Mouse (Mus musculus): ENCODE measurements around the gene Arhgef25.

The Arhgef25 gene

GRCm38 (mm10) chr10:127189651-127190381 lies at the start of gene Arhgef25:
Gene Arhgef25 (minus strand): TSS chr10:127190083.
- DNase-seq: no peak

- no peak for DNase-seq
Measured at GRCm38 (mm10) chr10:127238241-127238824, 48.5 kb upstream of the Arhgef25 start.

DNA sequence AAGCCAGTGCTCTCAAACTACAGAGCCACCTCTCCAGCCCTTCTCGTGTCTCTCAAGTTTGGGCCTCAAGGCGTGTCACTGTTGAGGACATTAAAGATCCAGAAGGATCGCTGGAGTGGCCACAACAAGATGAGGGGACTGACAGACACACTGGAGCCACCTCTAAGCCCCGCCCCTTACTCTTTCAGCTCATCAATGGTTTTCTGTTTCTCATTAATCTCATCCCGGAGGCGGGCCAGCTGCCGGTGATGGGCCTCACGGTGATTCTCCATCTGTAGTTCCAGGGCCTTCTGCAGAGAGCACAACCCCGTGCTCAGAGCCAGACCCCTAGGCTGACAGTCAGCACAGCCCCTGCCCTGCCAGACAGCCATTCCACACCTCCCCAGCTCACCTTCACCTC lies 46.7 kb upstream of the Arhgef25 start:
- no peak for DNase-seq

GRCm38 (mm10) chr10:127233141-127233540 lies 43.3 kb upstream of the Arhgef25 start:
- DNase-seq: no peak

DNA sequence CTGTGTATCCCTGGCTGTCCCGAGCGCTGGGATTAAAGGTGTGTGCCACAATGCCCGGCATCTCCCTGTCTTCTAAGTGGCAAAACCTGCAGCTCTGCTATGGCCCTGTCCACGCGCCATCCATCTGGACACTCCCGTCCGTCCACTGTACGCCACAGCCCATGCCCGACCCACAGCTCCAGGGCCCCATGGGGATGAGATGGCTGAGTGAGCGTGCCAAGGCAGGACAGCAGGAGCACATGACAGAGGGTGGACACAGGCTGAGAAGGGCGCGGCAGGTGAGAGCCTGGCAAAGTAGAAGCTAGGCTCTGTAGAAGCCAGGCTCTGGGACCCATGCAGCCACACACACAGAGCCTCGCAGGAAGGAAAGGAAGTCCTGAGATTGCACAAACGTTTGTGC lies 41.9 kb upstream of the Arhgef25 start:
- no peak for DNase-seq

GRCm38 (mm10) chr10:127230693-127231092 lies 40.8 kb upstream of the Arhgef25 start:
- DNase-seq: no peak

GRCm38 (mm10) chr10:127228897-127229296 lies 39.0 kb upstream of the Arhgef25 start:
- DNase-seq: no peak

DNA sequence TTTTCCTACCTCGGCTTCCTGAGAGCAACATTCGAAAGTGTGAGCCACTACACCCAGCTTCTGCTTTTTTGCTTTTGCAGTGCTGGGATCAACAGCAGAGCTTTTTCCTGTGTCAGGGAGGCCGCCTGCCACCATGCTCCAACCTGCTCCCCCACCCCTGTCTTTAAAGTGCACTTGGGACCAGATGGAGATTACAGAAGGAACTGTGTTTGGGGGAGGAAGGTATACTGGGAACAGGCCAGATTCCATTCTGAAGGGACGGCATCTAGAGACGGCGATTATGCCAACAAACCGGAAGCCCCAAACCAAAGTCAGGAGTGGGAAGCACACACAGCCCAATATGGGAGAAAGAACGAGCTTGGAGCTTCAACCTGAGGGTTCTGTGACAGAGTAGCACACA lies 37.3 kb upstream of the Arhgef25 start:
- DNase-seq: no peak

GRCm38 (mm10) chr10:127226318-127226895 lies 36.5 kb upstream of the Arhgef25 start:
- no peak for DNase-seq

DNA sequence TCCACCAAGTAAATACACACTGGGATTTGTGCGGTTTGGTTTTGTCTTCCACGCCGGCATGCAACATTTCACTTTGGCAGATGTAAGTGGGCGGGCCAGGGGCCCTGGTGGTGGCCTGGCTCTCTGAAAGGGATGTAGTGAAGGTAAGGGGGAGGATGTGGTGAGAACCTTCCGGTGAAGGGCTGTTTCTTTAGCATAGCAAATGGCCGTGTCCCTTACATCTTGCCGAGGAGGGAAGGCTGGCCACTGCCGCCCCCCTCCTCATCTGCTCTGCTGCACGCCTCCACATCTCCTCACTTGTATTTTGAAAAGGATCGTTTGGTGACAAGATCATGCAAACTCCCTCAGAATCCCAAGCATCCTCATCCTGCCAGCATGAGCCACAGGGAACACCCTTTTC lies 35.8 kb upstream of the Arhgef25 start:
- DNase-seq: no peak

DNA sequence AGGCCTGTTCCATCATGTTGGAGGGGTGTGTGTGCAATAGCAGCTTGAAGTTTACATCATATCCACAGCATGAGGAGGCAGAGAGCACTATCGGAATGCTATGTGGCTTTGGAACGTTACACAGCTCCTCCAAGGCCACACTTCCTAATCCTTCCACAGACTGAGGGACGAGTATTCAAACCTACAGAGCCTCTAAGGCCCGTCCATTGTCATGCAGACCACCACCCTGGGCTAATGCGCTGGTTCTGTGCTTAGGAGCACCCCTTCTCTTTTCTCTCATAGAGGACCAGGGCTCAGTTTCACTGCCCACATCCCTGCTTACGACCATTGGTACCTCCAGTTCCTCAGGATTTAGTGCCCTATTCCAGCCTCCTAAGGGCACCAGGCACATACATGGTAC lies 35.3 kb upstream of the Arhgef25 start:
- no peak for DNase-seq

GRCm38 (mm10) chr10:127218339-127218738 lies 28.5 kb upstream of the Arhgef25 start:
- DNase-seq: no peak

GRCm38 (mm10) chr10:127217177-127217576 lies 27.3 kb upstream of the Arhgef25 start:
- DNase-seq: no peak

GRCm38 (mm10) chr10:127216456-127216855 lies 26.6 kb upstream of the Arhgef25 start:
- DNase-seq: no peak

DNA sequence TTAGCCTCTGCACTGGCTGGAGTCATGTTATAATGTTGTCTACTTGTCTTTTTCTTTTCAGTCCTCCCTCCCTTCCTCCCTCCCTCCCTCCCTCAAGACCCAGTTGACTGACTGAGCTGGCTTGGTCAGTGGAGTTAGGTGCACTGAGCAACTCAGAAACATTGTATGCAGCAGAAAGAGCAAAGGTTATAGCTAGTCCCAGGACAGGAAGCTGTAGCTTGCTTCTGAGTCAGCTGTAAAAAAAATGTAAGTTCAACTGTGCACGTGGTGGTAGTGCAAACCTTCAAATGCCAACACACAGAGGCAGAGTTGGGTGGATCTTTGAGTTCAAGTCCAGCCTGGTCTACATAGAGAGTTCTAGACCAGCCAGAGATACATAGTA lies 24.5 kb upstream of the Arhgef25 start:
- DNase-seq: no peak

DNA sequence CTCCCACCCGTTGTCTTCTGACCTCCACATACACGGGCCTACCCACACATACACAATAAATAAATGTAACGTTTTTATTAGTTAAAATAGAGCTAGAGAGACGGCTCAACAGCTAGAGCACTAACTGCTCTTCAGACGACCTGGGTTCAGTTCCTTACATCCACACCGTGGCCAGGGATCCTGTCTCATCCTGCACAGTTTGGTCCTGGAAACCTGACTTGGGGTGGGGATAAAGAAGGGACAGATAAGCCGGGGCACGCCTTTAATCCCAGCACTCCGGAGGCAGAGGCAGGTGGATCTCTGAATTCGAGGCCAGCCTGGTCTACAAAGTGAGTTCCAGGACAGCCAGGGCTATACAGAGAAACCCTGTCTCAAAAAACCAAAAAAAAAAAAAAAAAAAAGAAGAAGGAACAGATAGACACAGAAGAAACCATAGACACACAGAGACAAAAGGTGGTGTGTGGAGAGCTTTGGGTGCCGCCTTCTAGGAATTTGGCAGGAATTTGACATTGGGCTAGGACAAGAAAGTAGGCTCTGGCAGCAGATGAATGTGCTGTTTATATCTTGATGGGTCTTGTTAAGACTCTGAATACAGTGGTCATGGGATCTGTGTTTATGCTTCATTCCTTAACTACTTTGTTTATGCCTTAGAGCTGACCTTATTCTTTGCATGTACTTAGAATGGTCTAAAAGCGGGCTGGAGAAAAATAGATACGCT lies 24.0 kb upstream of the Arhgef25 start:
- DNase-seq: no peak

DNA sequence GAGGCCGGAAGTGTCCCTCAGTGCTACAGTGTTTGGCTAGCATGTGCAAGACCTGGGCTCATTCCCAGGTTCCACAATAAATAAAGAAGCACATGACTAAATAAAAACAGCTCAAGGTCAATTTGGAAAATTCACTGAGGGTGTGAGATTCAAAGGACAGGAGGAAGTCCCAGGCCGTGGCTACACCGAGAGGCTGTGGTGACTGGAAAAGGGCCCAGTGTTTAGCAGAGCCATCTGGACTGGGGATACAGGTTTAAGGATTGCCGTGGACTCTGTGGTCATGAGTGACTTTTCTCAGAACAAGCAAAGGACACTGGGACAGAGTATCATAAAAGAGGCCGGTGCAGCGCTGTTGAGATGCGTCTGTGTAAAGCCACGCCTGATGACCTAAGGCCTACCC lies 23.4 kb upstream of the Arhgef25 start:
- no peak for DNase-seq

DNA sequence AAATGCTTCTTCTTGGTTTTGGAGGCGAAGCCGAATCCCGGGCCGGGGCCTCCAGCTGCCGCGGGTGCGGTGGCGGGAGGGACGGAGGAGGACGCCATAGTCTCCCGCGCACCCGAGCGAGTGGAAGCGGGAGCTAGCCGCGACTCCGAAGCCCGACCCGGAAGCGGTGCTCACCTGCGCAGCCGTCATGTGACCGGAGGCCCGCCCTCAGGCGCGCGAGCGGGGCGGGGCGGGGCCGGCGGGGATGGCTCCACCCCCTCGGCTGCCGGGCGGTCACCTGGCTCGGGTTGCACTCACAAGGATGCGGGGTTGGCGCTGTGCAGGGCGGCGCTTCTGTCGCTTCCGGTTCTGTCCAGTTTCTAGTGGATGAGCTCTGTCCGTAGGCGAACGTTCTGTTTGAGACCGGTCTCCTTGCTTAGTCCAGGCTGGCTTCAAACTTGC lies 21.6 kb upstream of the Arhgef25 start, which contains the start of gene Pip4k2c:
TSS of gene Pip4k2c (minus strand) at position 172 of the 441 bp plus-strand sequence.
- DNase-seq: peak; percentile 86

- DNase-seq: no peak
Measured at GRCm38 (mm10) chr10:127210961-127211405, 21.1 kb upstream of the Arhgef25 start.

DNA sequence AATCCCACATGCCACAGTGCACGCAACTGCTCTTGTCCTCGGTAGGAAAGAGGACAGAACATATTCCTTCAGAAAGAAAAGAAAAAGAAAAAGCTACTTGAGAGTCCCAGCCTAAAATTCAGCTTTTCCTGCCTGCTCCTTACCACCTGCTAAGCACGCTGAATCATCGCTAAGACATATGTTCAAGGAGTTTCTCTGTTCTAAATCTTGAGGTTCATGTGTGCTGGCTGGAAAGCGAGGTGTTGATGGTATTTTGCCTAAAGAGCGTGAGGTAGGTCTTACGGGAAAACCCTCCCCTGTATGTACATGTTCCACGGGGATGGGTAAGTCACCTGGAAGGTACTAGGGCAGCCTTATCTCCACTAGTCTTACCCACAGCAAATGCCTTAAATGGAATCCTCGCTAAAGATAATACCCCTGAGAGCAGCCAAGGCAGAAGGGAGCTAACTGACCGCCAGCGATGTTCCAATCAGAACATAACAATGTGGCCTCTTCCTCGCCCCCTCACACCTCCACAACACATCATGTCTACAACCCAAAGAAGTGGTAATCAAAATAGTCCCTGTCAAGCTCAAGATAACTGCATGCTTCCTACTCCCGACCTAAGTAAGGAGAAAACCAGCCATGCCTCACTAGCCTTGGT lies 20.2 kb upstream of the Arhgef25 start:
- DNase-seq: no peak

DNA sequence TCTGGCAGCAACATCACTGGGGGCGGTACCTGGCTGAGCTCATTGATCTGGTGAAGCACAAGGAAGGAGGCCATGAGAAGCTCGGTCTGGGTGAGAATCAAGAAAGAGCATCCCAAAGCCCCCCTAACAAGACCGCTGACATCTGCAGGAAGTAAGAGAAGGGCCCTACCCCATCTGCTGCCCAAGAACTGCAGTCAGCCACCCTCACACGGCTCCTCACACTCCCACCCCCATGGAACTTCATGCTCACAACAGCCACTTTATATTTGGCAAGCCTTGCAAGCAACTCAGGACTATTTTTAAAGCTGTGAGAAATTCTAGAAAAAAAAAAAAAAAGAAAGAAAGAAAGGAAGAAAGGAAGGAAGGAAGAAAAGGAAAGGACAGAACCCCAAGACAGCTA lies 19.0 kb upstream of the Arhgef25 start:
- DNase-seq: no peak

- no peak for DNase-seq
Measured at GRCm38 (mm10) chr10:127205373-127205772, 15.5 kb upstream of the Arhgef25 start.

GRCm38 (mm10) chr10:127204589-127204988 lies 14.7 kb upstream of the Arhgef25 start:
- DNase-seq: no peak
